Mouse (Mus musculus): Measurements from ENCODE around the gene Dcpp3.
"Not testable (repeated sequence)": the region's sequence is repeated elsewhere in the genome, so short reads cannot be mapped to it uniquely, and the experiment has no call there.

Gene Dcpp3

DNA sequence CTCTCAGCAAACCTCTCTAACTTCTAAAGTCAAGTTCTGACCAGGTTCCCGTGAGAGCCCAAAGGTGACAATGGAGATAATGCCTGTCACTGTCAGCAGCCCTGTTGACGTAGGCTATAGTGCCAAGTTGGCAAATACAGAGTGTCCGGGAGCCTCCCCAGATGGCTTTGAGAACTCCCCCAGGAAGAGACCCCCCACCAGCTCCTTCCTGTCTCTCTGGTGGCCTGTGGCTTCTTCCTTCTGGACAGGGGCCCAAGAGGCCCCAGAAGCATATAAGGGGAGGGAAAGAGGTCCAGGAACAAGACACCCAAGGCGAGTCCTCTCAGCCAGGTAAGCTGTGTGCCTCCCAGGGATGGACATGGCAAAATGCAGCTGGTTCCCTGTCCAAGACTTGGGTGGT lies at the start of gene Dcpp3:
Gene Dcpp3 (plus strand): TSS at position 301 of the 400 bp plus-strand sequence.
- in situ Hi-C loops (cut with MboI) = not testable (repeated sequence)

- in situ Hi-C loops (cut with MboI) = no loop called here
Observed at GRCm38 (mm10) chr17:23867756-23868155, 49.5 kb upstream of the Dcpp3 start, which contains the start of gene Prss21. Prss21 (plus strand) TSS chr17:23868056.

GRCm38 (mm10) chr17:23868513-23868912 lies 48.7 kb upstream of the Dcpp3 start:
- in situ Hi-C loops (cut with MboI) = no loop called here

- in situ Hi-C loops (cut with MboI) = no loop called here
Observed at GRCm38 (mm10) chr17:23873884-23874856, 43.1 kb upstream of the Dcpp3 start.

DNA sequence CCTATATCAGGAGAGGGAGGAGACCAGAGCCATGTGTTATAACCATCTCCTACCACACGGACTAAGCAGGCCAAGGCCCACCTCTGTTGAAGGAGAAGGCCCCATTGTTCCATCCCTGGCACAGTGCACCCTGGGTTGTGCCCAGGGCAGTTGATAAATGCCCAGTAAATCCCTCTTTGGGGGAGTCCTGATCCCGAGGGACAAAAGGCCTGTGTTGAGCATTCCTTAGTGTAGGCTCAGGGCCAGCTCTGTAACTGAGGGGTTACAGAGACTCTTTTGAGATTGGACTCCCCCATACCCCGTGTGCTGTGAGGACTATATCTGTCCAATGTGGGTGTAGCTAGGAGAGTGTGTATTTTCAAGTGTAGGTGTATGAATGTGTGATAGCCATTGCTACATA lies 40.5 kb upstream of the Dcpp3 start:
- in situ Hi-C loops (cut with MboI) = no loop called here

DNA sequence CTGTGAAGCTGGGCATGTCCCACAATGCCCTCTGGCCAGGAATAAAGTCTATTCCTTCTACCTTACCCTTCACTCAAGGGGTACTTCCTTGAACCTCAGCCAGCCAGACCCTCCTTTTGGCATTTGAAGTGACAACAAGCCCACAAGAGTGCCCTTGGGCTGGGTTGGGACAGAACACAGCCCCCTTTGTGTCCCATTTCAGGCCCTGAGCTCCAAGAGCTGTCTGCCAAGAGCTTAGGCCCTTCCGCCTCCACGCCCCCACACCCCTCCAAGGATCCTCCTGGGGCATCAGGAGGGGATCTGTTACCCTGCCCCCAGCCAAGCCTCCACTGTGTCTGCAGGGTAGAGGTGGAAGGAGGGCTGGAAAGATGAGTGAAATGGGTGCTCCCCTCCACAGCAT lies 40.1 kb upstream of the Dcpp3 start:
- in situ Hi-C loops (cut with MboI) = no loop called here

- in situ Hi-C loops (cut with MboI) = not testable (repeated sequence)
Observed at GRCm38 (mm10) chr17:23880576-23880975, 36.7 kb upstream of the Dcpp3 start, which contains the start of the genes Dcpp1 and Dcpp2. Dcpp1 (plus strand) TSS chr17:23880876. Dcpp2 (plus strand) TSS chr17:23880880.

DNA sequence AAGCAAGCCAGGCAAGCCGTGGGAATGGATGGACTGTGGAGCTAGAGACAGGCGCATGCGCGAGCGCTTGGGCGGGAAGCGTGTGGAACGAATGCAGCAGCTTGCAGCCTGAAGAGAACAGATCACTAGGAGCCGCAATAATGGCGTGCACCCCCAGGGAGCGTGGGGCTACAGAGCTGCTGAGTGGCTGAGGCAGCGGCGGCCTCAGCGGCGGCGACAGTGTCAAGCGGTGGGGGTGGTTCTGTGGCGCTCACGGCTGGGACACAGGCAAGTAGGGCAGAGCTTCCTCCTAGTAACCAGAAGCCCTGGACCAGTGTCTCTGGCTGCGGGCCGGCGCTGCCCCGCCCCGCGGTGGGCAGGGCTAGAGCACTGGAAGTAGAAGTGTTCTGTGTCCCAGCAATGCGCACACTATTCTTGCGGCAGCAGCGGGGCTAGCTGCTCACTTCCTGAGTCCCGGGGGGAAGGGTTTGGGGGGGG lies 7.3 kb downstream of the Dcpp3 start:
- in situ Hi-C loops (cut with MboI) = no loop called here

- in situ Hi-C loops (cut with MboI) = no loop called here
Observed at GRCm38 (mm10) chr17:23925090-23925493, 7.8 kb downstream of the Dcpp3 start.

GRCm38 (mm10) chr17:23931157-23931556 lies 13.9 kb downstream of the Dcpp3 start:
- in situ Hi-C loops (cut with MboI) = no loop called here

- in situ Hi-C loops (cut with MboI) = no loop called here
Observed at GRCm38 (mm10) chr17:23941372-23941771, 24.1 kb downstream of the Dcpp3 start, which contains the start of gene Sbp. Sbp (plus strand) TSS chr17:23941672.

DNA sequence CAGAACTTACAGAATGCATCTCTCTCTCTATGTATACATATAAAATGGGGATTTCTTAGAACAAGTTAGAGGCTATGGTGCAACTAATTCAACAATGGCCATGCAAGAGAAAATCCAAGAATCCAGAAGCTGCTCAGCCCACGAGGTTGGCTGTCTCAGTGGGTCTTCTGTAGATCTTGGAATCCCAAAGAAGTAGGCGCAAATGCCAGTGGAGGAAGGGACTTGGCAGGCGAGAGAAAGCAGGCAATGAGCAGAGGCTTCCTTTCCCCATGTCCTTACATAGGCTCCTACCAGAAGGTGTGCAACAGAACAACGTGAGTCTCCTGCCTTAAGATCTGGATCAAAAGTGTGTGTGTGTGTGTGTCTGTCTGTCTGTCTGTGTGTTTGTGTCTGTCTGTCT lies 30.2 kb downstream of the Dcpp3 start:
- in situ Hi-C loops (cut with MboI) = not testable (repeated sequence)

DNA sequence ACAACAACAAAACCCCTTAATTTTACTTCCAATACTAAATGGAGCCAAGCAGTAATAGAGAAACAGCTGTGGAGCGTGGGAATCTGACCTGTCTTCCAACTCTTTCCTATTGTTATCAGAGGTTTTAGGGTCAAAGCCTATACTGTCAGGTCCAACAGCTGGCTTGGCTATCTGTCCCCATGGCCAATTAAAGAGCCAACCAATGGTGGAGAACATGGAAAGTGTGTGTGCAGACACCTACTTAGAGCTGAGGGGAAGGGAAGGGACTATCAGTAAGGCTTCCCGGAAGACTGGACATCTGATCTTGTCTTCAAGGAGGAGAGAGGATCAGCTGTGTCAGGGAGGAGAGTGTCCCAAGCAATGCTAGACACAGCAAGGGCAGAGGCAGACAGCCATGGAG lies 31.8 kb downstream of the Dcpp3 start:
- in situ Hi-C loops (cut with MboI) = no loop called here

GRCm38 (mm10) chr17:23950828-23951227 lies 33.6 kb downstream of the Dcpp3 start:
- in situ Hi-C loops (cut with MboI) = loop anchor here (10.0 kb wide), 1 partner anchor 176 kb away; the partner anchor contains the start of gene Flywch1

DNA sequence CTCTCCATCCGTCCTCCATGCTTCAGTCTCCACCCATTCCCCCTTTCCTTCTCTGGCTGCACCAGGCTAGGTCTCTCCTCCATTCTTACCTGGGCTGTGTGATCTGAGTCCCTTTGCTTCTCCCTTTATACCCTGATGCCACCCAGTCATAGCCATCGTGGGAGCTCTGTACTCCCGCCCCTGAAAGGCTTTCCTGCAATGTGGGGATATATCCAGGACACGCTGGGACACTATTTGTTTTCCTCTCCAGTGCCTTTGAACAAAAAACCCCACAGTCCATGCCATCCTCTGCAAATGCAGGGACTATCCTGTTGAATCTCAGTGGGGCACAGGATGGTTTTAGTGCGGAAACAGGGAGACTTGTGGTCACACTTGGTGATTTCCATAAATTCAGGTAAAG lies 37.9 kb downstream of the Dcpp3 start, which contains the start of gene Sbpl:
Gene Sbpl (minus strand): TSS at position 101 of the 400 bp plus-strand sequence.
- in situ Hi-C loops (cut with MboI) = loop anchor here (10.0 kb wide), 1 partner anchor 180 kb away; the partner anchor contains the start of gene Flywch1

- in situ Hi-C loops (cut with MboI) = loop anchor here (10.0 kb wide), 1 partner anchor 105 kb away; no protein-coding TSS in a partner anchor
Observed at GRCm38 (mm10) chr17:23960084-23960738, 43.0 kb downstream of the Dcpp3 start.

GRCm38 (mm10) chr17:23961573-23962122 lies 44.4 kb downstream of the Dcpp3 start:
- in situ Hi-C loops (cut with MboI) = loop anchor here (10.0 kb wide), 1 partner anchor 107 kb away; no protein-coding TSS in a partner anchor

DNA sequence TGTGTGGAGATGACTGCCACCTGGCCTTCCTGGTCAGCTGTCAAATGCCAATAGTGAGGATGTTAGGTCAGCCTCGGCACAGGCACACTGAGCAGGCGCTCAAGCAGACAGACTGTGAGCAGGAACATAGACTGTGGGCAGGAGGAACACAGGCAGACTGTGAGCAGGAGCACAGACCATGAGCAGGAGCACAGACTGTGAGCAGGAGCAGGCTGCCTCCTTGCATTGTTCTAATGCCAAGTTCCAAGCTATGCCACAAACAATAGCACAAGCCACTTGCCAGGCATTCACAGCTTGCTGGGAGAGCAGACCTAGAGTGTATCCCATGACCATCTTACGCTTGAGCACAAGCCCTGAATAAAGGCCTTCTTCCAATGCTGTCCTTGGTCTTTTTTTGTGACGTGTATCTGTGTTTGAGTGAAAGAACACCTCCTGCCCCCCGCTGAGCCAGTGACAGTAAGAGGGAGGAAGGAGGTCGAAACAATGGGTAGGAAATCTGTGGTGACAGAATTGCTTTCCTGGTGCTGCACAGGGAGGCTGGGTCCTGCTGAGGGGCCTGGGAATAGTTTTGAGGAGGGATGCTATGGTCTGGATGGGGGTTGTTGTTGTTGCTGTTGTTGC lies 48.7 kb downstream of the Dcpp3 start:
- in situ Hi-C loops (cut with MboI) = loop anchor here (10.0 kb wide), 1 partner anchor 111 kb away; no protein-coding TSS in a partner anchor

DNA sequence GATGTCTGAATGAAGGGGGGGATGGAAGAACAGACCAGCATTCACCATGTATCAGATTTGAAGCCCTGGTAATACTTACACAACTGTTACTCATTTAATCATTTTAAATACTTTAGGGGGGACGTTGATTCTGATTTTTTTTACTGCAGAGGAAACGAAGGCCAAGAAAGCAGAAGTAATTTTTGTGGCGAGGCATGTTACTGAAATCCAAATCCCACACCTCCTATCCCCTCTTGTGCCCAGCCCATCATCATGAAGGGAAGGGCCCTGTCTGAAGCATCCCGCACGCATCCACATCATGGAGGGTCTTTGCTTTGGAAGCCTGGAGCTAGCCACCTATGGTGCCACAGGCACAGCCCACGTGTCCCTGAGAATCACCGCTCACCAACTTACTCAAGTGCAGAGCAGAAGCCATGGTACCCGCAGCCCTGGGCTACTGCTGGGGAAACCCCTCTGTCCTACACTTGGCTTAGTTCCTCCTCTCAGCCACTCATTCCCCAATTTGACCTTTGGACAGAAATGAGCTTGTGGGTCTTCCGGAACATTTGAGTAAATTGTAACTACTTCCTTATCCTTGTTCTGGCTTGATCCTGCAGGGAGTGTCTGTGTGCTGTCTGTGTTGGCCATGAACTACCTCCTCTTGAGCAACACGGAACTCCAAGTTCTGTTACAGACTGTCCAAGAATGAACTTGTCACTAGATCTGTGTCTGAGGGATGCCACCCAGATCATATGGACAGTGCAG lies 49.6 kb downstream of the Dcpp3 start:
- in situ Hi-C loops (cut with MboI) = loop anchor here (10.0 kb wide), 1 partner anchor 112 kb away; no protein-coding TSS in a partner anchor

GRCm38 (mm10) chr17:23968780-23969179 lies 51.5 kb downstream of the Dcpp3 start:
- in situ Hi-C loops (cut with MboI) = loop anchor here (10.0 kb wide), 1 partner anchor 114 kb away; no protein-coding TSS in a partner anchor

All from mature B cell (primary cell).